Mouse (Mus musculus) spleen, postnatal 36 days (tissue): ENCODE results near the gene Cox7b2.
"Not testable (repeated sequence)": the region's sequence is repeated elsewhere in the genome, so short reads cannot be mapped to it uniquely, and the experiment has no call there.

Experiments
- DNase-seq, 2 experiments: peaks; one replicate each; pipeline ENCODE4 v3.0.0; 2022; ENCODE audit warnings: low spot score in 2 of 2, mixed read lengths in 1 of 2

Gene Cox7b2

DNA sequence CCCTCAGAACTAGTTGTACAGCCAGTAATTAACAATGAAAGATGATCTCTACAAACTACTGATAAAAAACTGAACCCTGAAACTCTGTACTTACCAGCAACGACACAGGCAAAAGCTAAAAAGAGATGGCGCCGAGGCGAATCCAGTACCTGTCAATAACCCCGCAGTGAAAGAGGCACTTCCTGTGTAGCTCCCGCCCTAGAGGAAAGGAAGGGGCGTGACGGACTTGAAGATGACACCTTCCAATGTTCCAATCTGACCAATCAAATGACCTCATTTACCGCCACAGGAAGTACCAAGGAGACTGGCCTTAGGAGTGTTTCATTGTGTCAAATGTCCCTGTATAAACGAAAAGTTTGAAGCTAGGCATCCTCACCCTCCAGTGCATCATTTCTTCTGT, at the start of gene Cox7b2:
Gene Cox7b2 (minus strand): TSS at position 127 of the 400 bp plus-strand sequence.
- DNase-seq, result no peak

DNA sequence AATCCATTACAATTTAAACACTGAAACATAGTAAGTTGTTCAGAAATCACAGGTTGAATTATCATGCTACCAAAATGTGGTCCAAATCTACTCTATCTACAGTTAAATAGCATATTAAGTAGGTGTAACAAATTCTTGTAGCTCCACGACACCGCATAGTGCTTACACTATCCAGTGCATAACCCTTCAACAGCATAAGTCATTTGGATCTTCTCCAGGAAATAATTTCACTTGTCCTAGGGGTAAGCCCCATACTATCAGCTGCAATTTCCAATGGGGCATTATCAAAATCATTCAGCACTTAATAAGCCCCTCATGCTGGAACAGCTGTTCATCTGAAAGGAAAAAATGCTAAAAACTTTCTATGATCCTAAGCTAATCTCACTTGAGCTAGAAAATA, 47.3 kb upstream of the Cox7b2 start:
- DNase-seq, result no peak

DNA sequence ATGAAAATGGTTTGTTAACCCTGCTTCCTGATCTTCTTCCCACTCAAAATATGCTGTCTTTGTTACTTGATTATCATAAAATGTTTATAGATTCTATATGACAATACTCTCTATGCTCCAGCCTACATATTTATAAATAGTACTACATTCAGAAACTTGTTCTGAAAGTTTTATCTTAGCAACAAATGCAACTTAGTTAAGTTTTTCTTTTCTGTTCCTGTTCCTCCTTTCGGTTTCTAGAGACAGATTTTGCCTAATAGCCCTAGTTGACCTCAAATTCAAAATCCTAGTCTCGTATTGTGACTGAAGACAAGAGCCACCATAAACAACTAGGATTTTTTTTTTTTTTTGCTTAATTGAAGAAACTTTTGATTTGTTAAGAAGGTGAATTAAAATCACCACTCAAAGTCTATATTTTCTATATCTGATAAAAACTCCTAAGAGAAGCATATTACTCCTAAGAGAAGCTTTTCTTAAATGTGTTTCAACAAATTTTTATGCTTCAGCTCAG, 45.8 kb upstream of the Cox7b2 start:
- DNase-seq, result no peak

DNA sequence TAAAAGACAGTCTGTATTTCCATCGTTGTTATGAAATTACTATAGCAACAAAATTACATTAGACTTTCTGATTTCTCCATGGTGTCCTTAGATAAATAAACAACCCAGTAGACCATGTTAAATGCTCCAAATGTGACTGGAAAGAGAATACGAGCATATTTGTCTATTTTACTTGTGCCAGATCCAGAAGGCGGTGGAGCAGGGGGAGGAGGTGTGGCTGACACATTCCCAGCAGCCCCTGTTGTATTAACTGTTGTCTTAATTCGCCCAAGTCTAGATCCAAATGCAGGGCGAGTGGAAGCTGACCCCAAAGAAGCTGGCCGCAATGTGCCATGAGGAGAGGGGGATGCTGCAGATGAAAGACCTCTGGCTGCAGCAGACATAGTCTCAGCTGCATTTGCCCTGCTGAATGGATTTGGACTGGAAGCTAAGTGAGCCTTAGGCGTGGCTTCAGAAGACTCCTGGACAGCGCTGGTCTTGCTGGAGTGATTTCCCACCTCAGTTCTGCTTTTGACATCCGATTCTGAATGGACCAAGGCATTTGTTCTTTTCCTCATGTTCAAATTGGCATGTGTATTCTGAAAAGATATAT, 23.7 kb upstream of the Cox7b2 start:
- no peak for DNase-seq

DNA sequence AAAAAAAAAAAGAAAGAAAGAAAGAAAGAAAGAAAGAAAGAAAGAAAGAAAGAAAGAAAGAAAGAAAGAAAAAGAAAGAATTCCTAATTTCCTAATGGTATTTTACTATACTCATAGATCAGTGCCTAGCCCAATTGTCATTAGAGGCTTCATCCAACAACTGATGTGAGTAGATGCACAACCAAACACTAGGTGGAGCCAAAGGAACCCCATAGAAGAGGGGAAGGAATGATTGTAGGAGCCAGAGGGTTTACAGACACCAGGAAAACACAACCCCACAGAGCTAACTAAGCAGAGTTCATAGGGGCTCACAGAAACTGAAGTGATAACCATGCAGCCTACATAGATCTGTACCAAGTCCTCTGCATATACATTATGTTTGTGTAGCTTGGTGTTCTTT, 2.5 kb downstream of the Cox7b2 start:
- no peak for DNase-seq

DNA sequence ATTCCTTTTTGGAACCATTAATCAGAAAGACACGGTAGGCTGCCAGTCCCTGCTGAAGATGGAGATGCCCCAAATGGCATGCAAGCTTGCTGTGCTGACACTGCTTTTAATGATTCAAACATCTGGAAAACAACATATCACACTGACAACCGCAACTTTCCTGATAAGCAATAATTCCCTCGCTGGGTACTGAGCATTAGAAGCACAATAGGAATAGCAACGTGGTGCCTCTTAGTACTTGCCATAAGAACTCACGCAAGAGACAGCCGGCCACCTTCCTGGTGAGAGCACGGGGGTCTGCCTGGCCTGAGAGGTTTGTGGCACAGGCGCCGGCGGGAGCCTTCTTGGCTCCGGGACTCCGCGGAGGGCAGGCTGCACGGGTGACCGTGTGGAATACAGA, 22.5 kb downstream of the Cox7b2 start:
- DNase-seq, result not testable (repeated sequence)

DNA sequence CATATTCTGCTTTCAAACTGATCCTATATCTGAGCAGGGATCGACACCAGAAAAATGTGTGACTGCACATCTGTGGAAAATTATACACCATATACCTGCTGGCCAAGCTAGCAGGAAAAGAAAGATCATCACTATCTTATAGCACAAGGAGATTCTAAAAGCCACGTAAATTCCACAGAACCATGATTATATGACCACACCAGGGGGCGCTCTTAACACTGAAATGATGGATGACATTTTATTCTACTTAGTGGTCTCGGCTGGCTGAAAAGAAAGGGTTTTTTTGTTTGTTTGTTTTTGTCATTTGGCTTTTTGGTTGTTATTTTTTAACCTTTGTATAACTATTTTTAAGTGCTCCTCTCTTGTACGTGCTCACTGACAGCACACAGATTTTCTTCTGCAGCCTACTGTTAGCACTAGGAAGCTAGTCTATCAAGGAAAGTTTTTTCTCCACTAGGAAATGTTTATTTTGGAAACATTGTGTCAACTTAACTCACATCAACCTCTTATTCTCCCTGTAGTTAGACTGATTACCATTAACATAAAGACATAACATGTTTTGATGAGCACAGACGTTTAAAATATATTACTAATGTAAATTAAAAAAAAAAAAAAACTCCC, 45.8 kb downstream of the Cox7b2 start:
- no peak for DNase-seq

DNA sequence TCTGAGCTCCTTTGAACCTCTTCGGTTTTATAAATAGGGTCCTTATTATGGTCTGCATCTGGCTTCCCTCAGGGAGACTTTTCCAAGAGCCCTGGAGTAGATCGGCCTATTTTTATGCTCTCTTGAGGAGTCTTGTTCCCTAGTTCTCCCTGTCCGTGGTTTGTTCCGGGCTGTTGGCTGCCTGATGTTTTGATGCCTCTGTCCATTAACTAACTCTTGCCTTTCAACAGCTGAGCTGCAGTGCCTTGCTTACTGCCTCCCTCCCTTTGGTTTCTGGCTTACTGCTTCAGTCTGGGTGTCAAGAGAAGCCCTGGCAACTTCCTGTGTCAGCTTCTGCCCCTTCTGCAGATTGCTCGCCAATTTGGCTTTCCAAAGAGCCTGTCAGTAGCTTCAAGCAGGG, 52.4 kb downstream of the Cox7b2 start:
- DNase-seq, result no peak

DNA sequence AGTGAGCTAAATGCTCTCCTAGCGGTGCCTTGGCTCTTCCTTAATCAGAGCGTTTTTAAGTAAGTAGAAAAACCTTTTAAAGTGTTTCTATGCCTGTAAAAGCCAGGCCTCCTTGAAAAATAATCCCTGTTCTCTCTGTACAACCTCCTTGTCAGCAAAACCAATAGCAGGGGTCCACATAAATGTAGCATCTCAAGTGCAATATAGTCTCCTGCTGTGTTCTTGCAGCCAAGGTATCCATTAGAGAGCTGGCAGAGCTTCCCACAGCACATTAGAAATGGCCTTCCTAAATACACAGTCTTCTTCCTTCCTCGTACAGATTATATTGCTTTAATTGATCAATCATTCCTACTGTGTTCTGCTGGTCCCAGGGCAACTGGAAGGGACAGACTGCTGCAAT, 91.0 kb downstream of the Cox7b2 start:
- no peak for DNase-seq

DNA sequence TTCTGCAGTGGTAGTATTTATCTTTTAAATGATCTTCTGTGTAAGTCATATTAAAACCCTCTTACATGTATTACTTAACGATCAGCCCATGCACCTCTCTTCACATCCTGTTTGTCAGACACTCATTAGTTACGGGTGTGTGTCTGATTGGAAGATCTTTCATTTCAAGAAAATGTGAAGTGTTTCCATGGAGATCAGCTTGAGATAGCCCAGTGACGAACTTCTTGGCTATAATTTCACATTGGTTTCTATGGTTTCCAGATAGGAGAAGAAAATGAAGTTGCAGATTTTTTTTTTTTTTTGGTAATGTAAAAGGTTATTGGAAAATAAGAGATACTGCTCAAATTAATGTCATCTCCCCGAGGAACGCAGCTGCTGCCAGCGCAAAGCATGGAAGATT, 107.8 kb downstream of the Cox7b2 start:
- DNase-seq, result no peak
